Mouse (Mus musculus) testis, adult 2 months (tissue): Measurements from ENCODE around the gene Serpina10. TPM values are rescaled to one million over a fixed set of nuclear protein-coding genes. Genes with fewer than 3 reads are reported as not detected.
"Not testable (repeated sequence)": the region's sequence is repeated elsewhere in the genome, so short reads cannot be mapped to it uniquely, and the experiment has no call there.

Source experiments
- H3K27ac ChIP-seq: fragments of 200-500 bp; 2 replicates; pipeline ENCODE4 v1.5.1; 2012; ENCODE audit warnings: low read depth, low read length; ENCODE audit not compliant: control insufficient read depth, insufficient read depth
- H3K27me3 ChIP-seq: fragments of 200-500 bp; 2 replicates; pipeline ENCODE4 v1.6.1; 2012; ENCODE audit warnings: mild to moderate bottlenecking, low read length, moderate library complexity; ENCODE audit not compliant: control insufficient read depth, insufficient read depth
- H3K36me3 ChIP-seq: fragments of 200-500 bp; 2 replicates; pipeline ENCODE4 v1.6.1; 2012; ENCODE audit warnings: mild to moderate bottlenecking, low read length; ENCODE audit not compliant: control insufficient read depth, insufficient read depth
- H3K4me1 ChIP-seq: fragments of 200-500 bp; 2 replicates; pipeline ENCODE4 v1.6.1; 2012; ENCODE audit warnings: low read length; ENCODE audit not compliant: control insufficient read depth, insufficient read depth
- H3K4me3 ChIP-seq: fragments of 200-500 bp; 2 replicates; pipeline ENCODE4 v1.5.1; 2012; ENCODE audit warnings: low read depth, mild to moderate bottlenecking, low read length, moderate library complexity, mixed read lengths; ENCODE audit not compliant: control insufficient read depth
- CTCF ChIP-seq: fragments of 200-500 bp; IDR thresholded peaks from 2 replicates; pipeline ENCODE4 v1.5.1; 2012; ENCODE audit warnings: low read depth, mild to moderate bottlenecking, inconsistent platforms, low read length, moderate library complexity; ENCODE audit not compliant: control insufficient read depth, insufficient read depth, insufficient replicate concordance
- POLR2A ChIP-seq: fragments of 200-500 bp; IDR thresholded peaks from 2 replicates; pipeline ENCODE4 v1.6.1; 2012; ENCODE audit warnings: low read depth, mild to moderate bottlenecking, inconsistent platforms, low read length, moderate library complexity; ENCODE audit not compliant: control insufficient read depth
- polyA plus RNA-seq: library from polyadenylated mRNA; depleted of rRNA; stranded (reverse); fragments of >200 nt; gene quantifications from 2 replicates; pipeline ENCODE4 v1.2.3, GENCODE M21; 2012; rRNA removed

The Serpina10 gene
- polyA plus RNA-seq, 1 experiment = not detected

- Histone ChIP-seq H3K36me3 (peaks cover 4% of the 10 kb centered on the region), H3K27me3 (no peaks in the 10 kb centered on the region), H3K27ac (no peak overlapping the region), H3K4me1 (no peaks in the 10 kb centered on the region), H3K4me3 (no peak overlapping the region)
- no peak for TF ChIP-seq CTCF
- TF ChIP-seq POLR2A = no peak
These were observed 29.4 kb downstream of the Serpina10 start for GRCm38 (mm10) chr12:103601839-103602238.

- no peaks in the 10 kb centered on the region for H3K4me1 ChIP-seq
- TF ChIP-seq CTCF (no peak), POLR2A (no peak)
- H3K27me3 ChIP-seq = no peaks in the 10 kb centered on the region
- H3K36me3 ChIP-seq = peaks cover 4% of the 10 kb centered on the region
- no peak overlapping the region for H3K27ac ChIP-seq
- no peak overlapping the region for H3K4me3 ChIP-seq
These were observed 30.9 kb downstream of the Serpina10 start for GRCm38 (mm10) chr12:103600364-103600763.

- H3K4me3 ChIP-seq = no peak overlapping the region
- H3K27ac ChIP-seq = no peak overlapping the region
- no peaks in the 10 kb centered on the region for H3K27me3 ChIP-seq
- H3K4me1 ChIP-seq = no peaks in the 10 kb centered on the region
- peaks cover 5% of the 10 kb centered on the region; the same call in 1 of the 2 replicates for H3K36me3 ChIP-seq
- TF ChIP-seq POLR2A (no peak), CTCF (no peak)
These were observed 32.8 kb downstream of the Serpina10 start for GRCm38 (mm10) chr12:103598411-103598810.

- Histone ChIP-seq H3K4me3 (no peak overlapping the region), H3K27ac (no peak overlapping the region), H3K4me1 (no peaks in the 10 kb centered on the region), H3K27me3 (no peaks in the 10 kb centered on the region), H3K36me3 (no peaks in the 10 kb centered on the region; the same call in 1 of the 2 replicates)
- no peak for TF ChIP-seq CTCF
- TF ChIP-seq POLR2A = no peak
These were observed 47.5 kb downstream of the Serpina10 start for GRCm38 (mm10) chr12:103583771-103584170.

- H3K27me3 ChIP-seq, H3K36me3 ChIP-seq, H3K27ac ChIP-seq, H3K4me3 ChIP-seq, H3K4me1 ChIP-seq: not testable (repeated sequence)
These were observed 53.1 kb downstream of the Serpina10 start for GRCm38 (mm10) chr12:103578148-103578547.

- Histone ChIP-seq H3K4me3 (no peak overlapping the region), H3K27ac (no peak overlapping the region), H3K27me3 (no peaks in the 10 kb centered on the region), H3K36me3 (no peaks in the 10 kb centered on the region; the same call in 1 of the 2 replicates), H3K4me1 (no peaks in the 10 kb centered on the region)
- TF ChIP-seq CTCF = no peak
- no peak for TF ChIP-seq POLR2A
These were observed 61.6 kb downstream of the Serpina10 start for GRCm38 (mm10) chr12:103569690-103570089.

GRCm38 (mm10) chr12:103567129-103567528 is 64.1 kb downstream of the Serpina10 start:
- Histone ChIP-seq H3K4me1 (no peaks in the 10 kb centered on the region), H3K27me3 (no peaks in the 10 kb centered on the region), H3K4me3 (no peak overlapping the region), H3K36me3 (no peaks in the 10 kb centered on the region; the same call in 1 of the 2 replicates), H3K27ac (no peak overlapping the region)
- no peak for TF ChIP-seq POLR2A
- no peak for TF ChIP-seq CTCF

GRCm38 (mm10) chr12:103565151-103565550 is 66.1 kb downstream of the Serpina10 start:
- no peak overlapping the region for H3K27ac ChIP-seq
- no peaks in the 10 kb centered on the region; the same call in 1 of the 2 replicates for H3K36me3 ChIP-seq
- TF ChIP-seq CTCF = no peak
- no peak for TF ChIP-seq POLR2A
- H3K4me1 ChIP-seq = no peaks in the 10 kb centered on the region
- no peaks in the 10 kb centered on the region for H3K27me3 ChIP-seq
- no peak overlapping the region for H3K4me3 ChIP-seq

Other genes starting within 250 kb of the Serpina10 start
- 261 and 268 TPM in 2 replicates for gene Otub2, start 242.8 kb downstream of the Serpina10 start, polyA plus RNA-seq
- gene 9330161L09Rik, start 223.6 kb downstream of the Serpina10 start, polyA plus RNA-seq = 0.28 and 0.52 TPM in 2 replicates
- 47.3 and 49.4 TPM in 2 replicates for gene Ddx24, start 205.6 kb downstream of the Serpina10 start, polyA plus RNA-seq
- 52.1 and 53.0 TPM in 2 replicates for gene Ifi27, start 197.2 kb downstream of the Serpina10 start, polyA plus RNA-seq
- gene Ifi27l2a, start 187.8 kb downstream of the Serpina10 start, polyA plus RNA-seq = 4.7 and 12.9 TPM in 2 replicates
- gene Ifi27l2b, start 174.2 kb downstream of the Serpina10 start, polyA plus RNA-seq = not detected in 2 replicates
- gene Ppp4r4, start 99.2 kb downstream of the Serpina10 start, polyA plus RNA-seq = 15.6 and 17.6 TPM in 2 replicates
- gene Serpina6, start 25.8 kb upstream of the Serpina10 start, polyA plus RNA-seq = 0.07 TPM in 1 of 2 replicates, not detected in the other
- 0.16 and 84.9 TPM in 2 replicates for gene Serpina16, start 44.7 kb upstream of the Serpina10 start, polyA plus RNA-seq
- gene Serpina1f, start 64.1 kb upstream of the Serpina10 start, polyA plus RNA-seq = 1.1 and 129 TPM in 2 replicates
- gene Serpina1d, start 142.1 kb upstream of the Serpina10 start, polyA plus RNA-seq = 0.17 and 0.48 TPM in 2 replicates
- 0.51 and 1.4 TPM in 2 replicates for gene Serpina1b, start 198.9 kb upstream of the Serpina10 start, polyA plus RNA-seq
- 1.8 and 2.4 TPM in 2 replicates for gene Serpina1a, start 232.1 kb upstream of the Serpina10 start, polyA plus RNA-seq